Mouse (Mus musculus) ES-E14 (cell line): ENCODE data around the gene Gria2.

Source experiments
- CHD2 ChIP-seq: IDR thresholded peaks from 2 replicates; pipeline ENCODE4 v1.6.1; 2014; ENCODE audit warnings: mild to moderate bottlenecking, low read depth, low read length, inconsistent platforms
- HCFC1 ChIP-seq: IDR thresholded peaks from 2 replicates; pipeline ENCODE4 v1.6.1; 2012; ENCODE audit warnings: low read length, inconsistent platforms, borderline replicate concordance; ENCODE audit not compliant: insufficient read depth
- MAFK ChIP-seq: IDR thresholded peaks from 2 replicates; pipeline ENCODE4 v1.6.1; 2014; ENCODE audit warnings: mild to moderate bottlenecking, low read depth, low read length, inconsistent platforms; ENCODE audit not compliant: insufficient read depth
- ZC3H11A ChIP-seq: IDR thresholded peaks from 2 replicates; pipeline ENCODE4 v1.6.1; 2012; ENCODE audit warnings: low read depth, mild to moderate bottlenecking, inconsistent platforms, low read length, borderline replicate concordance
- ZNF384 ChIP-seq: IDR thresholded peaks from 2 replicates; pipeline ENCODE4 v1.6.1; 2012; ENCODE audit warnings: low read depth, low read length, inconsistent platforms

DNA sequence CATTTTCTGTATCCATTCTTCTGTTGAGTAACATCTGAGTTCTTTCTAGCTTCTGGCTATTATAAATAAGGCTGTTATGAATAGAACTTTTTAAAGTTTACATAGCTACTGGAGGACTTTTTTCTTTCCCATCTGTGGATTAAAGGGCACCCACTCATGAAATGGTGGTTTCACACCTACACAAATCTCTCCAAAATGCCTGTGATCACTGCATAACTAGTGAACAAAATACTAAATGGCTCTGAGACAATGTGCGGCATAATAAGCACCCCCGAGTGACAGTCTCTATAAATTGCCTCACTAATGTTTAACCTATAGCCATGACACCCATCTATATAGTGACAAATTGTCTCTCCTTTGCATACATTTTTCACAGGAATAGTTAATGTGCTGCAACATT is 44.3 kb downstream of the Gria2 start:
- TF ChIP-seq ZC3H11A (no peak), ZNF384 (no peak), MAFK (no peak), HCFC1 (no peak), CHD2 (no peak)
